Mouse (Mus musculus) heart, postnatal 0 days (tissue): ENCODE data around the gene Tasp1.

Experiments
- CTCF ChIP-seq: IDR thresholded peaks from 2 replicates; pipeline ENCODE4 v1.5.1; 2016; ENCODE audit warnings: antibody characterized with exemption, control low read depth, low read depth
- EP300 ChIP-seq: IDR thresholded peaks from 2 replicates; pipeline ENCODE4 v1.6.1; 2016; ENCODE audit warnings: antibody characterized with exemption, low read depth

GRCm38 (mm10) chr2:140042522-140043131 lies 24.0 kb downstream of the Tasp1 start:
- no peak for TF ChIP-seq CTCF
- TF ChIP-seq EP300 = no peak
